Mouse (Mus musculus): ENCODE data around the gene Elf1. TPM values are rescaled to one million over a fixed set of nuclear protein-coding genes. Genes with fewer than 3 reads are reported as not detected.
A peak's percentile ranks its signal among the peaks of the same experiment; 100 is the strongest.

Gene Elf1
- polyA plus RNA-seq, 1 experiment from 2014 or later, result 22.2 TPM

- Histone ChIP-seq H3K9ac (ENCODE audit: low read depth, low read length) (0 out of 2 replicates have a peak overlapping the region, but pooled peaks have one; percentile 30), H3K36me3 (ENCODE audit: control insufficient read depth, insufficient read depth, low read length) (peaks cover 4% of the 10 kb centered on the region), H3K27ac (ENCODE audit: low read length) (no peak overlapping the region), H3K4me1 (ENCODE audit: control insufficient read depth, insufficient read depth, low read length) (peaks cover 11% of the 10 kb centered on the region), H3K27me3 (replicated peaks; ENCODE audit: control insufficient read depth, insufficient read depth, low read length) (no peaks in the 10 kb centered on the region), H3K9me3 (ENCODE audit: control insufficient read depth, low read length) (0 out of 2 replicates have a peak, but pooled peaks cover 2% of the 10 kb centered on the region), H3K4me2 (ENCODE audit: low read depth, low read length) (no peak overlapping the region), H3K4me3 (ENCODE audit: low read length) (no peak overlapping the region)
- 51% methylated on average over 9 of the region's 9 CpGs for WGBS
- ATAC-seq, result peak; percentile 44
Measured at GRCm38 (mm10) chr14:79506207-79506606, 25.2 kb downstream of the Elf1 start.

GRCm38 (mm10) chr14:79507846-79508245, 26.9 kb downstream of the Elf1 start:
- no peaks in the 10 kb centered on the region for H3K36me3 ChIP-seq (ENCODE audit: control insufficient read depth, insufficient read depth, low read length)
- H3K27me3 ChIP-seq (replicated peaks; ENCODE audit: control insufficient read depth, insufficient read depth, low read length), result no peaks in the 10 kb centered on the region
- peaks cover 11% of the 10 kb centered on the region for H3K4me1 ChIP-seq (ENCODE audit: control insufficient read depth, insufficient read depth, low read length)
- no peak overlapping the region for H3K9ac ChIP-seq (ENCODE audit: low read depth, low read length)
- no peaks in the 10 kb centered on the region for H3K9me3 ChIP-seq (ENCODE audit: control insufficient read depth, low read length)
- WGBS, result 58% methylated on average over 1 of the region's 1 CpGs
- ATAC-seq, result peak; percentile 41
- no peak overlapping the region for H3K4me3 ChIP-seq (ENCODE audit: low read length)
- H3K4me2 ChIP-seq (ENCODE audit: low read depth, low read length), result no peak overlapping the region
- peak overlapping the region; percentile 47 for H3K27ac ChIP-seq (ENCODE audit: low read length)

DNA sequence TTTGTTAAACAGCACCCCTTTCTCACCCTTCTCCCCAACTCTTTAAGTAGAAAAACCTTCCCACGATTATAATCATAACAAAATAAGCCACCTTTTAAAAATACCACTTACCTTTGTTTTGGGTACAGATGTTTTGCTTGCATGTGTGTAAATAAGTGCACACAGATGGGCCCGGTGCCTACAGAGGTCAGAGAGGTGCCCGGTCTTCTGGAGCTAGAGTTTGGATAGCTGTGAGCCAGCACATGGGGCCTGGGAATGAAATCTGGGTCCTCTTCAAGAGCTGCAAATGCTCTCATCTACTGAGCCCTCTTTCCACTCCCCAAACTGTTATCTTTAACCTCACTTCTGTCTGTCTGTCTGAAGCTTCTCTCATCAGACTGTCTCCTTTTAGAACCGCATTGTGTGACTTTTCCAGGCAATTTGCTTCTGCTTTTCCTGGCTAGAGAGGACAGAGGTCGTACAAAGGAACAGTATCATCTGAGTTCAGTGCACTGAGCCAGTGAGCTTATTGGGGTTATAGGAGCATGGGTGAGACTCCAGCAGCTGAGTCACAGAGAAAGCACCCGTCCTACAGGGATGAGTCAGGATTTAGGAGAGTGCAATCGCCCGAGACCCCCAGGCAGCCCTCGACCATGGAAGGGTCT, 27.8 kb downstream of the Elf1 start:
- peak; percentile 44; the same call in 1 of the 2 replicates for ATAC-seq
- H3K27ac ChIP-seq (ENCODE audit: low read length), result peak overlapping the region; percentile 17; the same call in 1 of the 2 replicates
- 68% methylated on average over 9 of the region's 9 CpGs for WGBS

DNA sequence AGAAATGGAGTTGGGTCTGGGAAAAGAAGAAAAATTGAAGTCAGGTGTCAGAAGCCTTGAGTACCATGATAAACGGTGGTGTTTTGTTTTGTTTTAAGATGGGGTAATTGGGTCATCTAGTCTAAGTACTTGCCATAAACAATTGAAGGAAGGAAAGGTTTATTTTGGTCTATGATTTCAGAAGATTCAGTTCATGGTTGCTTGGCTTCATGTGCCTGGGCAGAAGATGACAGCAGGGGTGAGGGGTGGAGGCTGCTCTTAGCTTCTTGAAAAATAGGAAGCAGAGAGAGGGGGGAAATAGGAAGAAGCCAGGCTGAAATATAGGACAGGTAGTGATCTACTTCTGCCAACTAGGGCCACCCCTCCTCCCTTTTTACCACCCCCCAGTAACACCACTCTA, 30.5 kb downstream of the Elf1 start:
- Histone ChIP-seq H3K36me3 (ENCODE audit: control insufficient read depth, insufficient read depth, low read length) (no peaks in the 10 kb centered on the region), H3K9me3 (ENCODE audit: control insufficient read depth, low read length) (no peaks in the 10 kb centered on the region), H3K9ac (ENCODE audit: low read depth, low read length) (no peak overlapping the region), H3K4me2 (ENCODE audit: low read depth, low read length) (no peak overlapping the region), H3K4me1 (ENCODE audit: control insufficient read depth, insufficient read depth, low read length) (0 out of 2 replicates have a peak, but pooled peaks cover 7% of the 10 kb centered on the region), H3K27ac (ENCODE audit: low read length) (no peak overlapping the region), H3K27me3 (replicated peaks; ENCODE audit: control insufficient read depth, insufficient read depth, low read length) (no peaks in the 10 kb centered on the region), H3K4me3 (ENCODE audit: low read length) (no peak overlapping the region)
- 61% methylated on average over 1 of the region's 1 CpGs for WGBS
- no peak for ATAC-seq

More for the DNA sequence above, 27.8 kb downstream of the Elf1 start:
- Histone ChIP-seq H3K36me3 (ENCODE audit: control insufficient read depth, insufficient read depth, low read length) (no peaks in the 10 kb centered on the region), H3K27me3 (replicated peaks; ENCODE audit: control insufficient read depth, insufficient read depth, low read length) (no peaks in the 10 kb centered on the region), H3K4me1 (ENCODE audit: control insufficient read depth, insufficient read depth, low read length) (peaks cover 10% of the 10 kb centered on the region), H3K4me2 (ENCODE audit: low read depth, low read length) (no peak overlapping the region), H3K9ac (ENCODE audit: low read depth, low read length) (no peak overlapping the region), H3K9me3 (ENCODE audit: control insufficient read depth, low read length) (no peaks in the 10 kb centered on the region), H3K4me3 (ENCODE audit: low read length) (no peak overlapping the region)

- H3K4me3 ChIP-seq (ENCODE audit: low read length), result no peak overlapping the region
- no peaks in the 10 kb centered on the region for H3K9me3 ChIP-seq (ENCODE audit: control insufficient read depth, low read length)
- H3K4me1 ChIP-seq (ENCODE audit: control insufficient read depth, insufficient read depth, low read length), result 0 out of 2 replicates have a peak, but pooled peaks cover 16% of the 10 kb centered on the region
- H3K27me3 ChIP-seq (replicated peaks; ENCODE audit: control insufficient read depth, insufficient read depth, low read length), result no peaks in the 10 kb centered on the region
- H3K27ac ChIP-seq (ENCODE audit: low read length), result 0 out of 2 replicates have a peak overlapping the region, but pooled peaks have one; percentile 24
- H3K36me3 ChIP-seq (ENCODE audit: control insufficient read depth, insufficient read depth, low read length), result no peaks in the 10 kb centered on the region
- H3K9ac ChIP-seq (ENCODE audit: low read depth, low read length), result no peak overlapping the region
- H3K4me2 ChIP-seq (ENCODE audit: low read depth, low read length), result no peak overlapping the region
- 74% methylated on average over 2 of the region's 2 CpGs for WGBS
- ATAC-seq, result no peak
Measured at GRCm38 (mm10) chr14:79513951-79514350, 33.0 kb downstream of the Elf1 start.

DNA sequence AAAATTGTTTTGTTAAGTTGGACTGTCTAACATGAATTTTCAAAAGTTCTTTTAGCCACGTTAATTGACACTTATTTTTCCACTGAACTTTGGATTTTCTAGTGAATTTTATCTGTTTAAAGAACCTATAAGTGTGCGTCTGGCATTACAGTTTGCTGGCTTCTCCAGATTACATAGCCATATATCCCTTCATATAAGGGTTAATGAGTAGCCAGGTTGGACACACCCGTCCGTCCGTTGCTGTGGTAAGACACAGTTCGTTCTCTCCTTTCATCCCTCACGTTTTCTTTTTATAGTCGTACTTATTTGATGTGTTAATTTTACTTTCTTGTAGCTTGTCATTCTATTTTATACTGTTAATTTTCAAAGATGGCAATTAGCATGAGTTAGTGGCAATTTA, 34.1 kb downstream of the Elf1 start:
- Histone ChIP-seq H3K36me3 (ENCODE audit: control insufficient read depth, insufficient read depth, low read length) (no peaks in the 10 kb centered on the region), H3K27me3 (replicated peaks; ENCODE audit: control insufficient read depth, insufficient read depth, low read length) (no peaks in the 10 kb centered on the region), H3K9me3 (ENCODE audit: control insufficient read depth, low read length) (no peaks in the 10 kb centered on the region), H3K4me2 (ENCODE audit: low read depth, low read length) (no peak overlapping the region), H3K27ac (ENCODE audit: low read length) (peak overlapping the region; percentile 88), H3K4me1 (ENCODE audit: control insufficient read depth, insufficient read depth, low read length) (peaks cover 19% of the 10 kb centered on the region; the same call in 1 of the 2 replicates), H3K4me3 (ENCODE audit: low read length) (peak overlapping the region; percentile 44), H3K9ac (ENCODE audit: low read depth, low read length) (no peak overlapping the region)
- 58% methylated on average over 8 of the region's 8 CpGs for WGBS
- ATAC-seq, result peak; percentile 96

DNA sequence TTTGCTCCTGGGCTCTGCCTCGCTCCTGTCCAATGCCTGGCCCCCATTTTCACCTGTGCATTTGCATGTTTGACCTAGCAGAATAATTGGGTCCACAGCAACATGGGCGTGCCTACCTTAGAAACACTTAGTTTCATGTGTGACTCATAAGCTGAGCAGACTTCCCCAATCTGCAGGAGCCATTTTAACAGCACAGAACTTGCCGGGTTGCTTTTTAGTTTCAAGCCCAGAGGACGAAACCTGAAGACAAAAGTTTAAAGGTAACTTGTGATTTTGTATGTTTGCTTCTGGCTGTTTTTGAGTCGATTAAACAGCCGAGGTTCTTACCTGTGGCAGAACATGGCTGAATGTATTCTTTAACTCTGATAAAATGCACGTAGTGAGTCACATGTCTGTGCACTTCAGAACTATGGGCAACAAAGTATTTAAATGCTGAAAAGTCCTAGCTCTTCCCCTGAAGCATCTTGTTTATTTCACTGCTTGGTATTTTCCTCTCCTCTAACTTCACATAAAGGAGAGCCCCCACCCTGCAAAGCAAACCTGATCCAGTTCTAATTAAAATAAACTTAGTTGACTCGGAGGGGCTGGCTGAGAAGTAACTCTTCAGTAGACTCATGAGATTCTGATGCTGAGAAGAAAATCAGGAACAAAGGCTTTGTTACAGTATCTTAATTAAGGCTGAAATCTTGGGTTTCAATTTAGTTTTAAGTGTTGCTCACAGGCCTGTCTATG, 34.7 kb downstream of the Elf1 start:
- Histone ChIP-seq H3K27ac (ENCODE audit: low read length) (peak overlapping the region; percentile 88), H3K4me1 (ENCODE audit: control insufficient read depth, insufficient read depth, low read length) (peaks cover 19% of the 10 kb centered on the region), H3K4me3 (ENCODE audit: low read length) (peak overlapping the region; percentile 44), H3K4me2 (ENCODE audit: low read depth, low read length) (peak overlapping the region; percentile 56), H3K9ac (ENCODE audit: low read depth, low read length) (peak overlapping the region; percentile 57), H3K36me3 (ENCODE audit: control insufficient read depth, insufficient read depth, low read length) (no peaks in the 10 kb centered on the region), H3K9me3 (ENCODE audit: control insufficient read depth, low read length) (no peaks in the 10 kb centered on the region), H3K27me3 (replicated peaks; ENCODE audit: control insufficient read depth, insufficient read depth, low read length) (no peaks in the 10 kb centered on the region)
- peak; percentile 95 for ATAC-seq
- WGBS, result 57% methylated on average over 8 of the region's 8 CpGs

- Histone ChIP-seq H3K4me3 (ENCODE audit: low read length) (peak overlapping the region; percentile 44), H3K9me3 (ENCODE audit: control insufficient read depth, low read length) (no peaks in the 10 kb centered on the region), H3K4me1 (ENCODE audit: control insufficient read depth, insufficient read depth, low read length) (peaks cover 20% of the 10 kb centered on the region), H3K27me3 (replicated peaks; ENCODE audit: control insufficient read depth, insufficient read depth, low read length) (no peaks in the 10 kb centered on the region), H3K9ac (ENCODE audit: low read depth, low read length) (0 out of 2 replicates have a peak overlapping the region, but pooled peaks have one; percentile 57), H3K27ac (ENCODE audit: low read length) (peak overlapping the region; percentile 88), H3K36me3 (ENCODE audit: control insufficient read depth, insufficient read depth, low read length) (no peaks in the 10 kb centered on the region), H3K4me2 (ENCODE audit: low read depth, low read length) (peak overlapping the region; percentile 56)
- ATAC-seq, result no peak
- 53% methylated on average over 5 of the region's 5 CpGs for WGBS
Measured at GRCm38 (mm10) chr14:79516243-79516610, 35.2 kb downstream of the Elf1 start.

- Histone ChIP-seq H3K27me3 (replicated peaks; ENCODE audit: control insufficient read depth, insufficient read depth, low read length) (no peaks in the 10 kb centered on the region), H3K9me3 (ENCODE audit: control insufficient read depth, low read length) (no peaks in the 10 kb centered on the region), H3K4me1 (ENCODE audit: control insufficient read depth, insufficient read depth, low read length) (peaks cover 24% of the 10 kb centered on the region), H3K4me2 (ENCODE audit: low read depth, low read length) (peak overlapping the region; percentile 56), H3K36me3 (ENCODE audit: control insufficient read depth, insufficient read depth, low read length) (no peaks in the 10 kb centered on the region), H3K4me3 (ENCODE audit: low read length) (peak overlapping the region; percentile 44), H3K27ac (ENCODE audit: low read length) (peak overlapping the region; percentile 20; the same call in 1 of the 2 replicates), H3K9ac (ENCODE audit: low read depth, low read length) (peak overlapping the region; percentile 51)
- no peak for ATAC-seq
- WGBS, result 70% methylated on average over 2 of the region's 2 CpGs
Measured at GRCm38 (mm10) chr14:79516751-79517150, 35.8 kb downstream of the Elf1 start.
